Mouse (Mus musculus) adrenal gland, adult 2 months (tissue): Measurements from ENCODE around the gene Rps6kl1. TPM values are rescaled to one million over a fixed set of nuclear protein-coding genes. Genes with fewer than 3 reads are reported as not detected.

ENCODE experiments used
- DNase-seq: peaks from one replicate; pipeline ENCODE4 v3.0.0; 2021
- polyA plus RNA-seq: library from polyadenylated mRNA; depleted of rRNA; stranded (reverse); fragments of >200 nt; gene quantifications from 2 replicates; pipeline ENCODE4 v1.2.3, GENCODE M21; 2012; rRNA removed
- total RNA-seq, 2 experiments: library from RNA; stranded (reverse); gene quantifications; 2 replicates each; pipeline ENCODE4 v1.2.3; 2021

The Rps6kl1 gene
- total and polyA plus RNA-seq, 3 experiments, result 0.37 to 1.5 (median 1.5) TPM

GRCm38 (mm10) chr12:85108643-85109042 lies 42.4 kb downstream of the Rps6kl1 start:
- no peak for DNase-seq

GRCm38 (mm10) chr12:85106292-85106691 lies 44.8 kb downstream of the Rps6kl1 start:
- no peak for DNase-seq

- no peak for DNase-seq
Observed at GRCm38 (mm10) chr12:85104789-85105188, 46.3 kb downstream of the Rps6kl1 start.

DNA sequence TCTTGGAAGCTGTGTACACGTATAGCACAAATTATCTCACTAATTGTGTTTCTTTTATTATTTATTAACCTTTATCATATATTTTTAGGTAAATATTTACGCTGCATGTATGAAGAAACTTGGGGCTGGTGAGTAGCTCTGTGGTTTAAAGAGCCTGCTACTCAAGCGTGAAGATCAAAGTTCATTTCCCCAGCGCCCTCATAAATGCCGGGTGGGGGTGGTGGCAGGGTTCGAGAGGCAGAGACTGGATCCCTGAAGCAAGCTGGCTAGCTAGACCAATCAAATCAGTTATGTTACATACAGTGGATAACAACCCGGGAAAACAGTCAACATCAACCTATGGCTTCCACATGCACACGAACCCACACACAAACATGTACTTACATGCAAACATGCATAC lies 48.0 kb downstream of the Rps6kl1 start:
- DNase-seq, result no peak

GRCm38 (mm10) chr12:85101521-85102106 lies 49.5 kb downstream of the Rps6kl1 start:
- DNase-seq, result no peak

GRCm38 (mm10) chr12:85101001-85101400 lies 50.1 kb downstream of the Rps6kl1 start:
- DNase-seq, result no peak

DNA sequence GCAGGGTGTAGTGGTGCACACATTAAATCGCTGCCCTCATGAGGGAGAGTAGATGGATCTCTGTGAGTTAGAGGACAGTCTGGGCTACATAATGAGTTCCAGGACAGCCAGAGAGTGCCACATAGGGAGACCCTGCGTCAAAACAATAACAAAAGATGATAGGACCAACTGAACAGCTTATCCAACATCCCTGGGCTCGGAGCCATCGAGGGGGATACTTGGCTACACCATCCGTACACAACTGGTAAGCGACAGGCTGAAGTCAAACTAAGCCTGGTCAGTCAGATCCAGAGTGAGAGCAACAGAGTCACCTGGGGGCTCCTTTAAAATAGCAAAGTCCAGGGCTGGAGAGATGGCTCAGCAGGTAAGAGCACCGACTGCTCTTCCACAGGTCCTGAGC lies 55.2 kb downstream of the Rps6kl1 start:
- DNase-seq, result no peak

DNA sequence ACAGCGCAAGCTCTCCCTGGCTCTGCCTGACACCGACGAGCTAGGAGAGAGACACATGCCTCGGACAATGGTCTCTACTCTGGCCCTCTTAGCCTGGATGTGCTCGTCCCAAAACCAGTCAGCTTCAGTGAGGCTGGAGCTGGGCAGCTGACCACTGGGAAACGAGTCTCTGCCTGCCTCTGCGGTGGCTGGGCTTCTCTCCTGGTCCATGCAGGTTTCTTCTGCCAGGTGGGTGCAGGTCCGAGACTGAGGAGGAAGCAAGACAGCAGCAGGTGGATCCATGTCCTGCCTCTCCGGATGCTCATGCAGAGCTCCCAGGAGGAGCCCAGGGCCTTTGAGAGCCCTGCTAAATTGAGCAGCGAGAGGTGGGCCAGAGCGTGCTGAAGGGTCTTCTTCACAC lies 55.9 kb downstream of the Rps6kl1 start:
- DNase-seq, result no peak

DNA sequence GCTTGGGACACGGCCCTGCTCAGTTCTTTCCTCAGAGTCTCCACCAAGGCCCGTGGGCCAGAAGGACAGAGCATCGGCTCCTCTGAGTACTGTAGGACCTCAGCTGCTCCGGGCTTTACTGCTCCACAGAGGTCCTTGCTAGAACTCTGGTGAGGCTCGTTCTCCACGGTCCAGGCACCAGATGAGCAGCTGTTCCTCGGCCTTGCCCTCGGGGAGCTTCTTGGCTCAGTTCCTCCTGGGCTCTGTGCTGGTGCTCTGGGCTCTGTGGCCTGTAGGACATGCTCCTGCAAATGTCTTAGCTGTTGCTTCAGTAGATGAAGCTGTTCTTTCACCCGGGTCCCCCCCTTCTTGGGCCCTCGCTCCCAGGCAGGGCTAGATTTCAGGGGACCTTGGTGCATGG lies 56.4 kb downstream of the Rps6kl1 start:
- DNase-seq, result no peak

DNA sequence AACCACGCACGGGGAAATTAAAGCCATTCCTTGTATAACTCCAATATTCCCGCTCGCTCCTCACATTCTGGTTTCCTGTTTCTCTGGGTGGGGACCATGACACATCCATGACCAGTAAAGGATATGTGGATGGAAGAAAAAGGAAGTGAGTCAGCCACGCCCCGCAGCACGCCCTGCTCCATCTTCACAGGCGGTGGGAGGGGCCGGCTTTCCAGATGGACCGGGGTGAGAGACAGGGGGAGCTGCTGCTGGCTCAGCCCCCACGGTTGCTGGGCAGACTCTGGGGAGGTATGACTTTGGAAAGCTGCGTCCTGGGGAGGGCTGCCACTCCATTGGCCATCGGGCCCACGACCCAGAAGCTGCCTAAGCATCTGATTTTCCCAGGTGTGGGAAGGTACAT lies 57.1 kb downstream of the Rps6kl1 start:
- DNase-seq, result peak; percentile 38

DNA sequence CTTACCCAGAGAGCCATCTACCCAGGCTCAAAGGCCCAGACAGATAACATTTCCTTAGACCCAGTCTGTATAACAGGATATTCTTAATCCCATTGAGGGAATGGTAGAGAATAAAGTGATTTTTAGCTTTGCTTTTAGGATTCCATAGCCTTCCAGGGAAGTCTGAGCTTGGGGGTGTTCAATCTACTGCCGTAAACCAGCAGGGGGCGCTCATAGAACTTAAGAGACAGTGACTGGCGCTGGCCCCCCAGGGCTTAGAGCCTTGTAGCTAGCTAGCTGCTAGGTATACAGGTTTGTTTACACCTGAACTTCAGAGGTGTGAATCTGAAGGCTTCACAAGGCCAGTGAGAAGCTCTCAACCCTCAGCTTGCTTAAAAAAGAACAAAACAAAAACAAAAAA lies 58.9 kb downstream of the Rps6kl1 start:
- peak; percentile 65 for DNase-seq

DNA sequence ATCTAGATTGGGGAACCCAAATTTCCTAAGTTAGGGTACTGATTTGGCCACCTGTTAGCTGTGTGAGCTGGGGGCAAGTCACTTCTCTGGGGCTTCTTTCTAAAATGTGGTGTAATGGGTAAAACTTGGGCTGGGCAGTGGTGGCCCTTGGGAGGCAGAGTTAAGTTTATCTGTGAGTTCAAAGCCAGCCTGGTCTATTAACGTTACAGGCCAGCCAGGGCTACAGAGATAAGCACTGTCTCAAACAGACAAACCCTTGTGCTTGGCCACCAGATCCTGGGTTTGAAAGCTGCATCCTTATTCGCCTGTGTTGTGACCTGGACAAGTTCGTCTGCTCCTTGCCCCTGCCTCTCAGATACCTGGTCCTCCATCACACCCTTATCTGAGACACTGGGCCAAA lies 59.9 kb downstream of the Rps6kl1 start:
- no peak for DNase-seq

DNA sequence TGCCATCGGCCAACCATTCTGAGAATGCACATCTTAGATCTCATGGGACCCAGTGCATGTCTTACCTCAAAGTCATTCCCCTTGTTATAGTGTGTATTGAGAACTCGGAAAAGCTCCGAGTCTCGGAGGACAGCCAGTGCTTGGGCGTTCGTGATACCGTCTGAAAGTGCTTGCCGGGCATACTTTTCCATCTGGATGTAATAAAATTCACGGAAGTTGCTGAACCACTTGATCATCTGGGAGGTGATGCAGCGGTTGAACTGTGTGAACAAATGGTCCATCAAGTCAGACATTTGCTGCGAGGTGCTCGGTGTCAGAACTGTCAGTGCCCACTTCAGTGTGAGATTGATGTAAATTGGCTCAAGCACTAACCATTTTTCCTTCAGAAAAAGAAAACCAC lies 63.2 kb downstream of the Rps6kl1 start:
- no peak for DNase-seq

Other genes with a start within 250 kb of the Rps6kl1 start
- 100 to 1,000 TPM in 1 of 2 experiments, 10 to 100 TPM in 1; 89.4 to 117 TPM for gene Fcf1, start 180.4 kb downstream of the Rps6kl1 start, total RNA-seq
- gene Fcf1, start 180.4 kb downstream of the Rps6kl1 start, polyA plus RNA-seq, result 10.6 and 10.9 TPM in 2 replicates
- 10 to 100 TPM; 29.6 to 33.5 TPM for gene Arel1, start 180.4 kb downstream of the Rps6kl1 start, total RNA-seq
- 19.1 and 20.2 TPM in 2 replicates for gene Arel1, start 180.4 kb downstream of the Rps6kl1 start, polyA plus RNA-seq
- gene Ylpm1, start 154.9 kb downstream of the Rps6kl1 start, total RNA-seq, result 10 to 100 TPM; 37.6 to 49.2 TPM
- gene Ylpm1, start 154.9 kb downstream of the Rps6kl1 start, polyA plus RNA-seq, result 12.7 and 23.7 TPM in 2 replicates
- 1 to 10 TPM; 3.2 to 5.3 TPM for gene Prox2, start 40.5 kb downstream of the Rps6kl1 start, total RNA-seq
- 2.6 and 2.8 TPM in 2 replicates for gene Prox2, start 40.5 kb downstream of the Rps6kl1 start, polyA plus RNA-seq
- 100 to 1,000 TPM; 347 to 398 TPM for gene Dlst, start 40.4 kb downstream of the Rps6kl1 start, total RNA-seq
- gene Dlst, start 40.4 kb downstream of the Rps6kl1 start, polyA plus RNA-seq, result 107 and 114 TPM in 2 replicates
- gene Pgf, start 26.5 kb upstream of the Rps6kl1 start, total RNA-seq, result 1 to 10 TPM in 1 of 2 experiments, under 1 TPM in 1; 0.37 to 2.8 TPM
- 0.63 and 1.6 TPM in 2 replicates for gene Pgf, start 26.5 kb upstream of the Rps6kl1 start, polyA plus RNA-seq
- gene Eif2b2, start 68.2 kb upstream of the Rps6kl1 start, total RNA-seq, result 10 to 100 TPM; 64.2 to 95.9 TPM
- gene Eif2b2, start 68.2 kb upstream of the Rps6kl1 start, polyA plus RNA-seq, result 94.8 and 100.0 TPM in 2 replicates
- gene Mlh3, start 119.3 kb upstream of the Rps6kl1 start, total RNA-seq, result 10 to 100 TPM in 1 of 2 experiments, 1 to 10 TPM in 1; 7.8 to 15.9 TPM
- 2.0 and 2.2 TPM in 2 replicates for gene Mlh3, start 119.3 kb upstream of the Rps6kl1 start, polyA plus RNA-seq
- gene Acyp1, start 137.2 kb upstream of the Rps6kl1 start, total RNA-seq, result 10 to 100 TPM; 32.2 to 33.3 TPM
- 3.9 and 6.0 TPM in 2 replicates for gene Acyp1, start 137.2 kb upstream of the Rps6kl1 start, polyA plus RNA-seq
- gene Zc2hc1c, start 137.3 kb upstream of the Rps6kl1 start, total RNA-seq, result 1 to 10 TPM; 1.2 to 2.5 TPM
- 0.29 and 0.57 TPM in 2 replicates for gene Zc2hc1c, start 137.3 kb upstream of the Rps6kl1 start, polyA plus RNA-seq
- 10 to 100 TPM; 71.0 to 95.8 TPM for gene Nek9, start 188.1 kb upstream of the Rps6kl1 start, total RNA-seq
- gene Nek9, start 188.1 kb upstream of the Rps6kl1 start, polyA plus RNA-seq, result 25.3 and 26.6 TPM in 2 replicates
- gene Tmed10, start 223.6 kb upstream of the Rps6kl1 start, total RNA-seq, result 100 to 1,000 TPM; 299 to 348 TPM
- 433 and 460 TPM in 2 replicates for gene Tmed10, start 223.6 kb upstream of the Rps6kl1 start, polyA plus RNA-seq